Mouse (Mus musculus) liver, embryonic 13.5 days (tissue): ENCODE measurements around the gene Serpinb1b. TPM values are rescaled to one million over a fixed set of nuclear protein-coding genes. Genes with fewer than 3 reads are reported as not detected.
"Not testable (repeated sequence)": the region's sequence is repeated elsewhere in the genome, so short reads cannot be mapped to it uniquely, and the experiment has no call there.

Experiments
- ATAC-seq: fragments of 200-750 bp; cut with Nextera tagmentation; 2 replicates; pipeline ENCODE4 v1.8.0; 2017; ENCODE audit warnings: low read depth, mild to moderate bottlenecking, moderate number of reproducible peaks, moderate library complexity
- DNase-seq: peaks from one replicate; pipeline ENCODE4 v3.0.0; 2022
- H3K27ac ChIP-seq: fragments of 300-500 bp; sonication (generic); 2 replicates; pipeline ENCODE4 v1.5.1; 2015; ENCODE audit warnings: moderate library complexity, mild to moderate bottlenecking, inconsistent platforms
- H3K27me3 ChIP-seq: fragments of 300-500 bp; sonication (generic); 2 replicates; pipeline ENCODE4 v1.6.1; 2015; ENCODE audit warnings: mild to moderate bottlenecking, inconsistent platforms
- H3K36me3 ChIP-seq: fragments of 300-500 bp; sonication (generic); 2 replicates; pipeline ENCODE4 v1.6.1; 2015; ENCODE audit warnings: mild to moderate bottlenecking, inconsistent platforms
- H3K4me1 ChIP-seq: fragments of 300-500 bp; sonication (generic); replicated peaks from 2 replicates; pipeline ENCODE4 v1.6.1; 2015; ENCODE audit warnings: inconsistent platforms
- H3K4me2 ChIP-seq: fragments of 300-500 bp; sonication (generic); 2 replicates; pipeline ENCODE4 v1.6.1; 2015; ENCODE audit warnings: inconsistent platforms, mild to moderate bottlenecking, moderate library complexity
- H3K4me3 ChIP-seq: fragments of 300-500 bp; sonication (generic); replicated peaks from 2 replicates; pipeline ENCODE4 v1.5.1; 2015; ENCODE audit warnings: mild to moderate bottlenecking, inconsistent platforms
- H3K9ac ChIP-seq: fragments of 300-500 bp; sonication (generic); 2 replicates; pipeline ENCODE4 v1.6.1; 2015; ENCODE audit warnings: mild to moderate bottlenecking, inconsistent platforms
- H3K9me3 ChIP-seq: fragments of 300-500 bp; sonication (generic); replicated peaks from 2 replicates; pipeline ENCODE4 v1.6.1; 2016; ENCODE audit warnings: inconsistent platforms
- WGBS: fragments of 180-500 bp; shearing (Covaris S2); methylation state at CpG from one replicate; pipeline ENCODE4 v1.1.7; 2015; ENCODE audit not compliant: insufficient replicate concordance; 5-methylcytosine and 5-hydroxymethylcytosine counted together
- polyA plus RNA-seq: library from polyadenylated mRNA; unstranded; fragments of >200 nt; fragmentation: Nextera tagmentation; extraction: Ambion mirVana; gene quantifications from 2 replicates; pipeline ENCODE4 v1.2.1, GENCODE M21; 2015

Gene Serpinb1b
- not detected in 2 replicates for polyA plus RNA-seq

- no peak within 1 kb of the TSS for H3K4me3 ChIP-seq
- DNase-seq: no peak
- H3K27me3 ChIP-seq: no peaks in the 10 kb centered on the region; the same call in 1 of the 2 replicates
- no peak within 1 kb of the TSS for H3K27ac ChIP-seq
- H3K4me1 ChIP-seq: no peaks in the 10 kb centered on the region
- H3K4me2 ChIP-seq: no peak within 1 kb of the TSS
- H3K9me3 ChIP-seq: no peaks in the 10 kb centered on the region
- no peak for ATAC-seq
- H3K36me3 ChIP-seq: no peaks in the 10 kb centered on the region
- no peak within 1 kb of the TSS for H3K9ac ChIP-seq
- 45% methylated on average over 3 of the region's 3 CpGs for WGBS
Observed at GRCm38 (mm10) chr13:33078056-33078705, at the start of gene Serpinb1b. TSS of gene Serpinb1b (plus strand) at chr13:33078575.

GRCm38 (mm10) chr13:33029478-33029877, 48.9 kb upstream of the Serpinb1b start:
- not testable (repeated sequence) for H3K4me2 ChIP-seq, DNase-seq

GRCm38 (mm10) chr13:33030281-33030680, 48.1 kb upstream of the Serpinb1b start:
- no peak overlapping the region for H3K4me2 ChIP-seq
- no peak for ATAC-seq
- no peak overlapping the region for H3K27ac ChIP-seq
- H3K36me3 ChIP-seq: no peaks in the 10 kb centered on the region
- no peak for DNase-seq
- WGBS: 48% methylated on average over 3 of the region's 3 CpGs
- H3K9ac ChIP-seq: no peak overlapping the region
- H3K4me1 ChIP-seq: no peaks in the 10 kb centered on the region
- H3K4me3 ChIP-seq: no peak overlapping the region
- no peaks in the 10 kb centered on the region for H3K27me3 ChIP-seq
- no peaks in the 10 kb centered on the region for H3K9me3 ChIP-seq

More at GRCm38 (mm10) chr13:33029478-33029877, 48.9 kb upstream of the Serpinb1b start:
- not testable (repeated sequence) for H3K9ac ChIP-seq, H3K4me3 ChIP-seq, H3K4me1 ChIP-seq, H3K27ac ChIP-seq, H3K36me3 ChIP-seq, ATAC-seq, H3K27me3 ChIP-seq, H3K9me3 ChIP-seq
- WGBS: 82% methylated on average over 2 of the region's 2 CpGs

GRCm38 (mm10) chr13:33035506-33035905, 42.9 kb upstream of the Serpinb1b start:
- Histone ChIP-seq H3K4me3 (no peak overlapping the region), H3K4me2 (no peak overlapping the region), H3K9me3 (no peaks in the 10 kb centered on the region), H3K9ac (no peak overlapping the region), H3K27ac (no peak overlapping the region), H3K4me1 (no peaks in the 10 kb centered on the region), H3K36me3 (no peaks in the 10 kb centered on the region), H3K27me3 (no peaks in the 10 kb centered on the region)
- 56% methylated on average over 1 of the region's 1 CpGs for WGBS
- ATAC-seq (no peak), DNase-seq (no peak)

- Histone ChIP-seq H3K4me1 (peaks cover 8% of the 10 kb centered on the region), H3K4me3 (no peak overlapping the region), H3K27me3 (no peaks in the 10 kb centered on the region), H3K9me3 (no peaks in the 10 kb centered on the region), H3K9ac (no peak overlapping the region), H3K27ac (no peak overlapping the region), H3K36me3 (no peaks in the 10 kb centered on the region), H3K4me2 (no peak overlapping the region)
- WGBS: 69% methylated on average over 3 of the region's 3 CpGs
- DNase-seq (no peak), ATAC-seq (no peak)
Observed at GRCm38 (mm10) chr13:33043542-33043941, 34.8 kb upstream of the Serpinb1b start.

- H3K9ac ChIP-seq: no peak overlapping the region
- no peak overlapping the region for H3K4me2 ChIP-seq
- no peak for DNase-seq
- WGBS: 62% methylated on average over 2 of the region's 2 CpGs
- peak; percentile 75 for ATAC-seq
- H3K36me3 ChIP-seq: no peaks in the 10 kb centered on the region
- H3K4me3 ChIP-seq: no peak overlapping the region
- H3K9me3 ChIP-seq: no peaks in the 10 kb centered on the region
- H3K4me1 ChIP-seq: peaks cover 8% of the 10 kb centered on the region
- no peak overlapping the region for H3K27ac ChIP-seq
- no peaks in the 10 kb centered on the region for H3K27me3 ChIP-seq
Observed at GRCm38 (mm10) chr13:33047234-33047633, 31.1 kb upstream of the Serpinb1b start.

GRCm38 (mm10) chr13:33048187-33048586, 30.2 kb upstream of the Serpinb1b start:
- no peak for DNase-seq
- H3K4me3 ChIP-seq: no peak overlapping the region
- H3K4me2 ChIP-seq: no peak overlapping the region
- H3K27ac ChIP-seq: no peak overlapping the region
- H3K9me3 ChIP-seq: no peaks in the 10 kb centered on the region
- H3K36me3 ChIP-seq: no peaks in the 10 kb centered on the region
- WGBS: 37% methylated on average over 4 of the region's 4 CpGs
- H3K4me1 ChIP-seq: peaks cover 8% of the 10 kb centered on the region
- ATAC-seq: no peak
- no peaks in the 10 kb centered on the region for H3K27me3 ChIP-seq
- H3K9ac ChIP-seq: no peak overlapping the region

- Histone ChIP-seq H3K9ac (no peak overlapping the region), H3K36me3 (no peaks in the 10 kb centered on the region), H3K9me3 (no peaks in the 10 kb centered on the region), H3K27me3 (no peaks in the 10 kb centered on the region), H3K4me2 (no peak overlapping the region), H3K27ac (no peak overlapping the region), H3K4me1 (peaks cover 8% of the 10 kb centered on the region), H3K4me3 (no peak overlapping the region)
- WGBS: 40% methylated on average over 3 of the region's 3 CpGs
- ATAC-seq (no peak), DNase-seq (no peak)
Observed at GRCm38 (mm10) chr13:33051697-33052096, 26.7 kb upstream of the Serpinb1b start.

- no peak overlapping the region for H3K9ac ChIP-seq
- H3K4me1 ChIP-seq: no peaks in the 10 kb centered on the region
- H3K27me3 ChIP-seq: no peaks in the 10 kb centered on the region
- H3K9me3 ChIP-seq: no peaks in the 10 kb centered on the region
- no peaks in the 10 kb centered on the region for H3K36me3 ChIP-seq
- H3K4me2 ChIP-seq: no peak overlapping the region
- no peak for ATAC-seq
- no peak overlapping the region for H3K27ac ChIP-seq
- no peak for DNase-seq
- no peak overlapping the region for H3K4me3 ChIP-seq
- WGBS: 59% methylated on average over 1 of the region's 1 CpGs
Observed at GRCm38 (mm10) chr13:33063048-33063447, 15.3 kb upstream of the Serpinb1b start.

GRCm38 (mm10) chr13:33067387-33067977, 10.9 kb upstream of the Serpinb1b start:
- Histone ChIP-seq H3K4me1 (no peaks in the 10 kb centered on the region), H3K9me3 (no peaks in the 10 kb centered on the region), H3K27me3 (no peaks in the 10 kb centered on the region), H3K9ac (no peak overlapping the region), H3K4me3 (no peak overlapping the region), H3K4me2 (no peak overlapping the region), H3K27ac (no peak overlapping the region), H3K36me3 (no peaks in the 10 kb centered on the region)
- 24% methylated on average over 1 of the region's 1 CpGs for WGBS
- ATAC-seq (no peak), DNase-seq (no peak)

GRCm38 (mm10) chr13:33068164-33068563, 10.2 kb upstream of the Serpinb1b start:
- Histone ChIP-seq H3K36me3 (no peaks in the 10 kb centered on the region), H3K9me3 (no peaks in the 10 kb centered on the region), H3K4me1 (no peaks in the 10 kb centered on the region), H3K4me2 (no peak overlapping the region), H3K4me3 (no peak overlapping the region), H3K27me3 (no peaks in the 10 kb centered on the region), H3K27ac (no peak overlapping the region), H3K9ac (no peak overlapping the region)
- WGBS: 59% methylated on average over 3 of the region's 3 CpGs
- DNase-seq (no peak), ATAC-seq (no peak)

GRCm38 (mm10) chr13:33071776-33072175, 6.6 kb upstream of the Serpinb1b start:
- H3K4me2 ChIP-seq: no peak overlapping the region
- H3K4me3 ChIP-seq: no peak overlapping the region
- no peaks in the 10 kb centered on the region for H3K4me1 ChIP-seq
- 50% methylated on average over 5 of the region's 5 CpGs for WGBS
- no peaks in the 10 kb centered on the region; the same call in 1 of the 2 replicates for H3K27me3 ChIP-seq
- ATAC-seq: no peak
- H3K27ac ChIP-seq: no peak overlapping the region
- H3K9me3 ChIP-seq: no peaks in the 10 kb centered on the region
- H3K36me3 ChIP-seq: no peaks in the 10 kb centered on the region
- no peak overlapping the region for H3K9ac ChIP-seq
- no peak for DNase-seq
